Mouse (Mus musculus): ENCODE results near the gene Gm6268.
A peak's percentile ranks its signal among the peaks of the same experiment; 100 is the strongest.

Gene Gm6268

GRCm38 (mm10) chrX:36400980-36401379, at the start of gene Gm6268:
TSS of gene Gm6268 (plus strand) at chrX:36401280.
- no peak for DNase-seq (ENCODE audit: low read depth, low spot score)

GRCm38 (mm10) chrX:36352446-36352845, 48.6 kb upstream of the Gm6268 start:
- no peak for DNase-seq (ENCODE audit: low read depth, low spot score)

- DNase-seq (ENCODE audit: low read depth, low spot score) = no peak
Observed at GRCm38 (mm10) chrX:36385340-36385739, 15.7 kb upstream of the Gm6268 start.

GRCm38 (mm10) chrX:36389971-36390370, 11.1 kb upstream of the Gm6268 start:
- DNase-seq (ENCODE audit: low read depth, low spot score) = no peak

- no peak for DNase-seq (ENCODE audit: low read depth, low spot score)
Observed at GRCm38 (mm10) chrX:36390503-36390902, 10.6 kb upstream of the Gm6268 start.

GRCm38 (mm10) chrX:36392672-36393071, 8.4 kb upstream of the Gm6268 start:
- no peak for DNase-seq (ENCODE audit: low read depth, low spot score)

GRCm38 (mm10) chrX:36393279-36393678, 7.8 kb upstream of the Gm6268 start:
- DNase-seq (ENCODE audit: low read depth, low spot score) = peak; percentile 7

- DNase-seq (ENCODE audit: low read depth, low spot score) = no peak
Observed at GRCm38 (mm10) chrX:36402316-36402715, 1.2 kb downstream of the Gm6268 start.

GRCm38 (mm10) chrX:36419153-36419552, 18.1 kb downstream of the Gm6268 start:
- DNase-seq (ENCODE audit: low read depth, low spot score) = no peak

- no peak for DNase-seq (ENCODE audit: low read depth, low spot score)
Observed at GRCm38 (mm10) chrX:36434993-36435392, 33.9 kb downstream of the Gm6268 start.

GRCm38 (mm10) chrX:36437932-36438331, 36.9 kb downstream of the Gm6268 start:
- no peak for DNase-seq (ENCODE audit: low read depth, low spot score)

Measured in embryo, embryonic 11.5 days (tissue).